ENCODE assay signal across 8 mouse cellular contexts in genomic region chr4:136284455-136284854, GRCm38 (mm10). TPM values are rescaled to one million over a fixed set of nuclear protein-coding genes. Genes with fewer than 3 reads are reported as not detected.
DNase-seq lines count a peak whose midpoint lies in the region; ATAC-seq and TF ChIP-seq lines count a peak whose summit lies in the region.

TSS of gene Zfp46 (plus strand) at chr4:136284683.

- WGBS in intestine, embryonic 15.5 days: 31% methylated on average over 5 of the region's 5 CpGs
- 32% methylated on average over 5 of the region's 5 CpGs for WGBS in small intestine, adult 2 months

- peak; percentile 83 for DNase-seq in adrenal gland, postnatal 10 days
- DNase-seq in cerebellum, postnatal 36 days: peak; percentile 65 to 74
- DNase-seq in gastrocnemius, postnatal 36 days: peak; percentile 45 to 82
- peak; percentile 78 to 88 for DNase-seq in left cerebral cortex, adult 9 months (ENCODE audit: low spot score in 2 of 2)
- DNase-seq in lung, postnatal 4 days: peak; percentile 84 to 87
- no peak for DNase-seq in c-Kit-positive CD71-positive TER-119-positive erythroid progenitor cells, embryonic 14.5 days (ENCODE audit: low spot score)

- peak within 1 kb of the TSS; percentile 94 for H3K27ac ChIP-seq in intestine, embryonic 15.5 days
- H3K27ac ChIP-seq in small intestine, adult 2 months (ENCODE audit: insufficient read depth, low read depth, low read length): peak within 1 kb of the TSS; percentile 87

- H3K4me3 ChIP-seq in intestine, embryonic 15.5 days (replicated peaks): peak within 1 kb of the TSS; percentile 65
- peak within 1 kb of the TSS; percentile 76 for H3K4me3 ChIP-seq in small intestine, adult 2 months (ENCODE audit: low read depth, low read length)

- TF ChIP-seq CTCF in small intestine, adult 2 months (IDR thresholded peaks at IDR 0.05; ENCODE audit: extremely low read depth, insufficient read length, insufficient replicate concordance, low read depth, low read length): no peak

- peaks cover 28% of the 10 kb centered on the region for H3K4me1 ChIP-seq in intestine, embryonic 15.5 days (replicated peaks)
- peaks cover 3% of the 10 kb centered on the region; the same call in 1 of the 2 replicates for H3K4me1 ChIP-seq in small intestine, adult 2 months (ENCODE audit: control insufficient read depth, insufficient read depth, insufficient read length, low read length)

- intact Hi-C loops in gastrocnemius, postnatal 36 days (cut with DNase I): no loop called here

- no peaks in the 10 kb centered on the region for H3K27me3 ChIP-seq in intestine, embryonic 15.5 days (replicated peaks)
- H3K27me3 ChIP-seq in small intestine, adult 2 months (ENCODE audit: control insufficient read depth, insufficient read depth, low read length): no peaks in the 10 kb centered on the region

- no peak for TF ChIP-seq POLR2A in small intestine, adult 2 months (IDR thresholded peaks at IDR 0.05; ENCODE audit: low read depth, low read length)

- peak within 1 kb of the TSS; percentile 50 for H3K9ac ChIP-seq in intestine, embryonic 15.5 days

- H3K36me3 ChIP-seq in intestine, embryonic 15.5 days: peaks cover 15% of the 10 kb centered on the region
- H3K36me3 ChIP-seq in small intestine, adult 2 months (ENCODE audit: control insufficient read depth, insufficient read depth, low read length): peaks cover 8% of the 10 kb centered on the region; the same call in 1 of the 2 replicates

- H3K9me3 ChIP-seq in intestine, embryonic 15.5 days: no peaks in the 10 kb centered on the region

- peak within 1 kb of the TSS; percentile 82 for H3K4me2 ChIP-seq in intestine, embryonic 15.5 days (replicated peaks)

- no peak for ATAC-seq in intestine, embryonic 15.5 days

RNA-seq across cellular contexts. Expression of gene Zfp46, which starts in this region (rescaled TPM):
- 10 to 100 TPM; 23.3 to 33.0 TPM for total RNA-seq in adrenal gland, postnatal 10 days (2021)
- 10 to 100 TPM; 19.7 to 22.4 TPM for total RNA-seq in gastrocnemius, postnatal 36 days (2021)
- polyA plus RNA-seq in intestine, embryonic 15.5 days (2015; fragmentation: Nextera tagmentation; extraction: Ambion mirVana): 16.0 and 16.8 TPM in 2 replicates
- 4.0 and 9.4 TPM in 2 replicates for polyA plus RNA-seq in small intestine, adult 2 months (2012; rRNA removed)
